In the genomic region with DNA sequence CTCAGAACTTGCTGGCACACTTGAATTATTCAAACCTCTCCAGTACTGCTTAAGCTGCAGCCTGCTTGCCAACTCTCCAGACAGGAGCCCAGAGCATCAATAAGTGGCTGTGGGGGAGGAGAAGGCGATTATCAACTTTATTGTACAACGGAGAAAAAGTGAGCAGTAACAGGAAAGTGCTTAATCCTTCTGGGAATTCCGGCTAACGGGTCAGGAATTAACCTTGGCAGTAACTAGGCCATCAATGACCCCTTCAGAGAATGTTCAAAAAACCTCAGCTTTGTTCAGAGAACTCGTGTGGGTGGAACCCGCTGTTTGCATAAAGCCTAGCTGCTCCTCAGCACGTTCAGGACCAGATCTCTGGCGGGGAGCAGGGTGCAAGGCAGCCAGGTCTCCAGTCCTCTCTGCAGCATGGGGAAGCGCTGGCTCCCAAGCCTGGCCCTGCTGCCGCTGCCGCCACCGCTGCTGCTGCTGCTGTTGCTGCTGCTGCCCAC, we compare ENCODE assay signal across 8 mouse cellular contexts. TPM values are rescaled to one million over a fixed set of nuclear protein-coding genes. Genes with fewer than 3 reads are reported as not detected.
DNase-seq lines count a peak whose midpoint lies in the region; ATAC-seq lines count a peak whose summit lies in the region.

No protein-coding gene starts in this region.

- no peaks in the 10 kb centered on the region for H3K27me3 ChIP-seq in forebrain, embryonic 14.5 days (replicated peaks; ENCODE audit: control insufficient read depth, insufficient read depth, low read length)

- H3K9me3 ChIP-seq in forebrain, embryonic 14.5 days (replicated peaks; ENCODE audit: control insufficient read depth, low read length), result no peaks in the 10 kb centered on the region

- peak; percentile 85 for ATAC-seq in forebrain, embryonic 14.5 days

- no peaks in the 10 kb centered on the region for H3K36me3 ChIP-seq in forebrain, embryonic 14.5 days (ENCODE audit: control insufficient read depth, insufficient read depth, low read length)

- peak overlapping the region; percentile 43; the same call in 1 of the 2 replicates for H3K9ac ChIP-seq in forebrain, embryonic 14.5 days (ENCODE audit: low read length)

- WGBS in forebrain, embryonic 14.5 days, result under 1% methylated on average over 12 of the region's 12 CpGs

- peak overlapping the region; percentile 16; the same call in 1 of the 2 replicates for H3K4me3 ChIP-seq in forebrain, embryonic 14.5 days (ENCODE audit: low read depth, low read length)

- H3K4me1 ChIP-seq in forebrain, embryonic 14.5 days (ENCODE audit: control insufficient read depth, insufficient read depth, low read length), result no peaks in the 10 kb centered on the region; the same call in 1 of the 2 replicates

- DNase-seq in cerebellum, postnatal 14 days, result peak; percentile 4 to 7
- DNase-seq in cerebellum, postnatal 36 days, result no peak
- peak; percentile 64 for DNase-seq in Muller cell, postnatal 12 days (ENCODE audit: inconsistent ontology term)
- peak; percentile 63 for DNase-seq in forebrain, embryonic 14.5 days (ENCODE audit: low spot score)
- DNase-seq in kidney, postnatal 4 days, result peak; percentile 12 to 19
- peak; percentile 3 for DNase-seq in lung, postnatal 14 days
- peak; percentile 67 for DNase-seq in yolk sac, embryonic 10.5 days (ENCODE audit: low spot score)
- DNase-seq in gastrocnemius, adult 18-20 months (ENCODE audit: low spot score), result no peak

- peak overlapping the region; percentile 46 for H3K4me2 ChIP-seq in forebrain, embryonic 14.5 days (ENCODE audit: low read length)

- H3K27ac ChIP-seq in forebrain, embryonic 14.5 days (ENCODE audit: low read depth, low read length), result no peak overlapping the region

RNA-seq across cellular contexts. Expression of a gene that starts 0.7 kb away (rescaled TPM):
- polyA plus RNA-seq in forebrain, embryonic 14.5 days (2014; fragmentation: Nextera tagmentation; extraction: Ambion mirVana), result 3.7 and 6.6 TPM in 2 replicates
- under 1 TPM in 1 of 2 experiments, not detected in 1; 0.07 TPM for total RNA-seq in gastrocnemius, adult 18-20 months (2021)

Comparison
In these comparisons a context has a peak if more than half of its experiments do, and no peak if none do; other contexts are left out.
1. DNase-seq: peak in cerebellum, postnatal 14 days (2 of 2), Muller cell, postnatal 12 days (single experiment), forebrain, embryonic 14.5 days (single experiment), kidney, postnatal 4 days (2 of 2), lung, postnatal 14 days (single experiment) and yolk sac, embryonic 10.5 days (single experiment); none in cerebellum, postnatal 36 days (0 of 2) and gastrocnemius, adult 18-20 months (single experiment).